Mouse (Mus musculus): ENCODE measurements around the gene Gm3336. TPM values are rescaled to one million over a fixed set of nuclear protein-coding genes. Genes with fewer than 3 reads are reported as not detected.

Gm3336 gene
- polyA plus RNA-seq, 1 experiment from 2014 or later = 2.8 TPM

GRCm38 (mm10) chr8:70752000-70752764 is 33.8 kb downstream of the Gm3336 start:
- peaks cover 14% of the 10 kb centered on the region for H3K36me3 ChIP-seq (ENCODE audit: control insufficient read depth, insufficient read depth)
- peak; percentile 81 for TF ChIP-seq CTCF (IDR thresholded peaks at IDR 0.05; ENCODE audit: low read depth)
- H3K9me3 ChIP-seq (ENCODE audit: control insufficient read depth) = no peaks in the 10 kb centered on the region
- peaks cover 3% of the 10 kb centered on the region; the same call in 1 of the 2 replicates for H3K27me3 ChIP-seq (replicated peaks; ENCODE audit: control insufficient read depth, insufficient read depth, low read length)
- H3K4me1 ChIP-seq (replicated peaks; ENCODE audit: control insufficient read depth, insufficient read depth, low read length) = peaks cover 5% of the 10 kb centered on the region
- no peak overlapping the region for H3K4me3 ChIP-seq (ENCODE audit: low read depth, low read length)
- peak overlapping the region; percentile 54; the same call in 1 of the 2 replicates for H3K4me2 ChIP-seq (replicated peaks; ENCODE audit: low read depth)
- peak overlapping the region; percentile 71 for H3K27ac ChIP-seq (ENCODE audit: low read depth, low read length)
- WGBS = 25% methylated on average over 11 of the region's 11 CpGs
- no peak for ATAC-seq
- peak overlapping the region; percentile 40; the same call in 1 of the 2 replicates for H3K9ac ChIP-seq (ENCODE audit: low read depth, low read length)

GRCm38 (mm10) chr8:70753151-70753550 is 34.8 kb downstream of the Gm3336 start:
- no peak overlapping the region for H3K4me3 ChIP-seq (ENCODE audit: low read depth, low read length)
- 16% methylated on average over 21 of the region's 21 CpGs for WGBS
- H3K27ac ChIP-seq (ENCODE audit: low read depth, low read length) = peak overlapping the region; percentile 78
- no peak for ATAC-seq
- H3K9me3 ChIP-seq (ENCODE audit: control insufficient read depth) = no peaks in the 10 kb centered on the region
- no peak for TF ChIP-seq CTCF (IDR thresholded peaks at IDR 0.05; ENCODE audit: low read depth)
- H3K9ac ChIP-seq (ENCODE audit: low read depth, low read length) = peak overlapping the region; percentile 40; the same call in 1 of the 2 replicates
- H3K4me1 ChIP-seq (replicated peaks; ENCODE audit: control insufficient read depth, insufficient read depth, low read length) = peaks cover 5% of the 10 kb centered on the region
- peaks cover 24% of the 10 kb centered on the region for H3K36me3 ChIP-seq (ENCODE audit: control insufficient read depth, insufficient read depth)
- H3K27me3 ChIP-seq (replicated peaks; ENCODE audit: control insufficient read depth, insufficient read depth, low read length) = no peaks in the 10 kb centered on the region
- peak overlapping the region; percentile 54 for H3K4me2 ChIP-seq (replicated peaks; ENCODE audit: low read depth)

DNA sequence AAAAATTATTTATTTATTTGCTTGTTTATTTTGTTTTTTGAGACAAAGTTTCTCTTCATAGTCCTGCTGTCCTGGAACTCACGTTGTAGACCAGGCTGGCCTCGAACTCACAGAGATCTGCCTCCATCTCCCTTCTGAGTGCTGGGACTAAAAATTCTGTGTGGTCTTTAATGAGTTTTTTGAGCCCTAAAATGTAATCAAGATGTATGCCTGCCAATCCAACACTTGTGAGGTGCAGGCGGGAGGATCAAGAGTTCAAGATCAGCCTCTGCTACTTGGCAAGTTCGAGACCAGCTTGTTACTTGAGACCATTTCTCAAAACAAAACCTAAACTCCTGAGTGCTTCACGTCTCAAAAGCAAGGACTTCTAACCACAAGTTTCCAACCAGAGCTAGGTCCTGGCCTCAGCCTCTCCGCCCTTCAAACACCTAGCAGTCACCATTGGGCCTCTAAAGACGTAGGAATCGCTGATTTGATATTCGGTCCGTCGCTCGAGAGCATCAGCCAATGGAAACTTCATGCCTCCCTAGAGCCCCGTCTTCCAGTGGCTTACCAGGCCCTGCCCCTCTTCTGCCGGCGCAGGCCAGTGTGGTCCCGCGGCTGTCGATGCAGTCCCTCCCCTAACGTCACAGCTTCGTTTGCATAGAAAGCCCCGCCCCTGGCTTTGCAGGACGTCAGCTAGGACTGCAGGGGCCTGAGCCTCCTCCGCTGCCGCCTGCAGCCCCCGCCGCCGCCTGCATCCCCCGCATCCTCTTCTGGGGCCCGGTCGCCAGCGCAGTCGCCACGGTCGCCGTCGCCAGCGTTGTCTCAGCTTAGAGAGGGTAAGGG is 35.9 kb downstream of the Gm3336 start, which contains the start of gene Rab3a:
Gene Rab3a, plus strand, starts transcription at position 637 of the 828 bp plus-strand sequence.
- peak within 1 kb of the TSS; percentile 97 for H3K4me2 ChIP-seq (replicated peaks; ENCODE audit: low read depth)
- no peaks in the 10 kb centered on the region for H3K9me3 ChIP-seq (ENCODE audit: control insufficient read depth)
- TF ChIP-seq CTCF (IDR thresholded peaks at IDR 0.05; ENCODE audit: low read depth) = no peak
- H3K27ac ChIP-seq (ENCODE audit: low read depth, low read length) = peak within 1 kb of the TSS; percentile 78
- H3K9ac ChIP-seq (ENCODE audit: low read depth, low read length) = peak within 1 kb of the TSS; percentile 63
- H3K4me1 ChIP-seq (replicated peaks; ENCODE audit: control insufficient read depth, insufficient read depth, low read length) = peaks cover 5% of the 10 kb centered on the region
- peaks cover 25% of the 10 kb centered on the region for H3K36me3 ChIP-seq (ENCODE audit: control insufficient read depth, insufficient read depth)
- ATAC-seq = peak; percentile 96
- H3K4me3 ChIP-seq (ENCODE audit: low read depth, low read length) = peak within 1 kb of the TSS; percentile 80
- 7% methylated on average over 37 of the region's 37 CpGs for WGBS
- H3K27me3 ChIP-seq (replicated peaks; ENCODE audit: control insufficient read depth, insufficient read depth, low read length) = no peaks in the 10 kb centered on the region

- 10% methylated on average over 47 of the region's 50 CpGs for whole genome bisulfite sequencing
- no peaks in the 10 kb centered on the region for H3K27me3 ChIP-seq (replicated peaks; ENCODE audit: control insufficient read depth, insufficient read depth, low read length)
Observed at GRCm38 (mm10) chr8:70754871-70755660, 36.7 kb downstream of the Gm3336 start.

GRCm38 (mm10) chr8:70755661-70756475 is 37.5 kb downstream of the Gm3336 start:
- Histone ChIP-seq H3K27ac (ENCODE audit: low read depth, low read length) (no peak overlapping the region), H3K9ac (ENCODE audit: low read depth, low read length) (no peak overlapping the region), H3K36me3 (ENCODE audit: control insufficient read depth, insufficient read depth) (peaks cover 25% of the 10 kb centered on the region), H3K27me3 (replicated peaks; ENCODE audit: control insufficient read depth, insufficient read depth, low read length) (no peaks in the 10 kb centered on the region), H3K4me1 (replicated peaks; ENCODE audit: control insufficient read depth, insufficient read depth, low read length) (peaks cover 5% of the 10 kb centered on the region), H3K4me2 (replicated peaks; ENCODE audit: low read depth) (peak overlapping the region; percentile 97), H3K9me3 (ENCODE audit: control insufficient read depth) (no peaks in the 10 kb centered on the region), H3K4me3 (ENCODE audit: low read depth, low read length) (no peak overlapping the region)
- no peak for TF ChIP-seq CTCF (IDR thresholded peaks at IDR 0.05; ENCODE audit: low read depth)
- WGBS = 80% methylated on average over 24 of the region's 24 CpGs
- ATAC-seq = no peak

More at GRCm38 (mm10) chr8:70754871-70755660, 36.7 kb downstream of the Gm3336 start:
- H3K36me3 ChIP-seq (ENCODE audit: control insufficient read depth, insufficient read depth) = peaks cover 25% of the 10 kb centered on the region
- H3K27ac ChIP-seq (ENCODE audit: low read depth, low read length) = peak overlapping the region; percentile 35; the same call in 1 of the 2 replicates
- peaks cover 5% of the 10 kb centered on the region for H3K4me1 ChIP-seq (replicated peaks; ENCODE audit: control insufficient read depth, insufficient read depth, low read length)
- H3K9me3 ChIP-seq (ENCODE audit: control insufficient read depth) = no peaks in the 10 kb centered on the region
- H3K4me2 ChIP-seq (replicated peaks; ENCODE audit: low read depth) = peak overlapping the region; percentile 97
- 0 out of 2 replicates have a peak, but pooled peaks have one; percentile 1 for TF ChIP-seq CTCF (IDR thresholded peaks at IDR 0.05; ENCODE audit: low read depth)
- peak overlapping the region; percentile 80 for H3K4me3 ChIP-seq (ENCODE audit: low read depth, low read length)
- ATAC-seq = peak; percentile 41
- peak overlapping the region; percentile 63 for H3K9ac ChIP-seq (ENCODE audit: low read depth, low read length)
